Mouse (Mus musculus): Measurements from ENCODE around the gene Ormdl2.

DNA sequence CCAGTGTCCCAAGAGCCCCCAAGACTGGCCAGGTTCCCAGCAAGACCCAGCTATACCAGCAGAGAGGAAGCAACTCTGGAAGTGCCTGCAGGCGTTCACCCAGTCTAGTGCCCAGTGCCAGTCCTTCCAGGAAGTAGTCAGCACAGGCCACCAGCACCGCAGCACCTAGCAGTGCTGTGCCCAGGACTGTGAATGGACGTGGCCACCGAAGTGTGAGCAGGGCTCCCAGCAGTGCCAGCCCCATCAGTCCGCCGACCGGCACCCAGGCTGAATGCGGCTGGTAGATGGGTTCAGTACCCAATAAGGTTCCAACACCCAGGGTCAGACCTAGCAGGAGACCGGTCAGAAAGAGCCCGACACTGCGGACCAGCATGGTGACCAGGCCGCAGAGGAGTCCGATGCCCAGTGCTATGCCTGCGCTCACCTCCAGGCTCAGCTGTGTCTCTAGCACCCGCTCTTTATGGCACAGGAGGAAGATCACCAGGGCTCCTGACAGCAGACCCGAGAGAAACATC lies 19.4 kb downstream of the Ormdl2 start:
- TF ChIP-seq CTCF (IDR thresholded peaks at IDR 0.05; ENCODE audit: low read depth, low read length) (no peak), POLR2A (IDR thresholded peaks at IDR 0.05; ENCODE audit: extremely low read depth, insufficient read depth, low read length) (no peak)
